Mouse (Mus musculus): ENCODE data around the gene Zdhhc13. TPM values are rescaled to one million over a fixed set of nuclear protein-coding genes. Genes with fewer than 3 reads are reported as not detected.

Gene Zdhhc13
- polyA plus RNA-seq, 1 experiment from 2014 or later, result 49.7 TPM

- no peak for DNase-seq
- ATAC-seq (ENCODE audit: low FRiP score, low TSS enrichment), result no peak
- H3K9ac ChIP-seq (replicated peaks; ENCODE audit: low read length), result no peak overlapping the region
- H3K27me3 ChIP-seq (ENCODE audit: control insufficient read depth, insufficient read depth, low read length), result no peaks in the 10 kb centered on the region
- no peaks in the 10 kb centered on the region for H3K9me3 ChIP-seq (ENCODE audit: control insufficient read depth, low read length)
- H3K27ac ChIP-seq (replicated peaks; ENCODE audit: low read depth, low read length), result no peak overlapping the region
- no peak overlapping the region for H3K4me3 ChIP-seq (replicated peaks; ENCODE audit: low read depth, low read length)
- no peak overlapping the region for H3K4me2 ChIP-seq (ENCODE audit: low read length)
- 87% methylated on average over 3 of the region's 3 CpGs for WGBS
- no peaks in the 10 kb centered on the region for H3K36me3 ChIP-seq (ENCODE audit: control insufficient read depth, insufficient read depth, low read length)
- no peaks in the 10 kb centered on the region for H3K4me1 ChIP-seq (ENCODE audit: control insufficient read depth, insufficient read depth, low read length)
These were observed 66.7 kb downstream of the Zdhhc13 start for GRCm38 (mm10) chr7:48855461-48855860.

- no peak overlapping the region for H3K4me2 ChIP-seq (ENCODE audit: low read length)
- H3K9me3 ChIP-seq (ENCODE audit: control insufficient read depth, low read length), result no peaks in the 10 kb centered on the region
- no peak overlapping the region for H3K27ac ChIP-seq (replicated peaks; ENCODE audit: low read depth, low read length)
- no peak for ATAC-seq (ENCODE audit: low FRiP score, low TSS enrichment)
- H3K36me3 ChIP-seq (ENCODE audit: control insufficient read depth, insufficient read depth, low read length), result no peaks in the 10 kb centered on the region
- no peak for DNase-seq
- H3K9ac ChIP-seq (replicated peaks; ENCODE audit: low read length), result no peak overlapping the region
- H3K4me3 ChIP-seq (replicated peaks; ENCODE audit: low read depth, low read length), result no peak overlapping the region
- no peaks in the 10 kb centered on the region for H3K27me3 ChIP-seq (ENCODE audit: control insufficient read depth, insufficient read depth, low read length)
- H3K4me1 ChIP-seq (ENCODE audit: control insufficient read depth, insufficient read depth, low read length), result no peaks in the 10 kb centered on the region
- 91% methylated on average over 1 of the region's 1 CpGs for WGBS
These were observed 69.5 kb downstream of the Zdhhc13 start for GRCm38 (mm10) chr7:48858257-48858656.

GRCm38 (mm10) chr7:48859362-48859761 is 70.6 kb downstream of the Zdhhc13 start:
- DNase-seq (no peak), ATAC-seq (ENCODE audit: low FRiP score, low TSS enrichment) (no peak)
- Histone ChIP-seq H3K9me3 (ENCODE audit: control insufficient read depth, low read length) (no peaks in the 10 kb centered on the region), H3K4me1 (ENCODE audit: control insufficient read depth, insufficient read depth, low read length) (no peaks in the 10 kb centered on the region), H3K4me2 (ENCODE audit: low read length) (no peak overlapping the region), H3K36me3 (ENCODE audit: control insufficient read depth, insufficient read depth, low read length) (no peaks in the 10 kb centered on the region), H3K27ac (replicated peaks; ENCODE audit: low read depth, low read length) (no peak overlapping the region), H3K4me3 (replicated peaks; ENCODE audit: low read depth, low read length) (no peak overlapping the region), H3K27me3 (ENCODE audit: control insufficient read depth, insufficient read depth, low read length) (no peaks in the 10 kb centered on the region), H3K9ac (replicated peaks; ENCODE audit: low read length) (no peak overlapping the region)
- WGBS, result 84% methylated on average over 4 of the region's 4 CpGs

GRCm38 (mm10) chr7:48860948-48861347 is 72.1 kb downstream of the Zdhhc13 start:
- H3K27me3 ChIP-seq (ENCODE audit: control insufficient read depth, insufficient read depth, low read length), result no peaks in the 10 kb centered on the region
- H3K36me3 ChIP-seq (ENCODE audit: control insufficient read depth, insufficient read depth, low read length), result no peaks in the 10 kb centered on the region
- 73% methylated on average over 1 of the region's 1 CpGs for WGBS
- H3K27ac ChIP-seq (replicated peaks; ENCODE audit: low read depth, low read length), result no peak overlapping the region
- H3K9ac ChIP-seq (replicated peaks; ENCODE audit: low read length), result no peak overlapping the region
- no peaks in the 10 kb centered on the region for H3K9me3 ChIP-seq (ENCODE audit: control insufficient read depth, low read length)
- H3K4me2 ChIP-seq (ENCODE audit: low read length), result no peak overlapping the region
- no peak for ATAC-seq (ENCODE audit: low FRiP score, low TSS enrichment)
- H3K4me3 ChIP-seq (replicated peaks; ENCODE audit: low read depth, low read length), result no peak overlapping the region
- no peak for DNase-seq
- no peaks in the 10 kb centered on the region for H3K4me1 ChIP-seq (ENCODE audit: control insufficient read depth, insufficient read depth, low read length)

- Histone ChIP-seq H3K4me3 (replicated peaks; ENCODE audit: low read depth, low read length) (no peak overlapping the region), H3K4me1 (ENCODE audit: control insufficient read depth, insufficient read depth, low read length) (no peaks in the 10 kb centered on the region), H3K9ac (replicated peaks; ENCODE audit: low read length) (no peak overlapping the region), H3K9me3 (ENCODE audit: control insufficient read depth, low read length) (no peaks in the 10 kb centered on the region), H3K36me3 (ENCODE audit: control insufficient read depth, insufficient read depth, low read length) (no peaks in the 10 kb centered on the region), H3K27ac (replicated peaks; ENCODE audit: low read depth, low read length) (no peak overlapping the region), H3K27me3 (ENCODE audit: control insufficient read depth, insufficient read depth, low read length) (no peaks in the 10 kb centered on the region), H3K4me2 (ENCODE audit: low read length) (no peak overlapping the region)
- no peak for ATAC-seq (ENCODE audit: low FRiP score, low TSS enrichment)
- no peak for DNase-seq
- WGBS, result 91% methylated on average over 4 of the region's 4 CpGs
These were observed 73.0 kb downstream of the Zdhhc13 start for GRCm38 (mm10) chr7:48861796-48862195.

- no peaks in the 10 kb centered on the region for H3K27me3 ChIP-seq (ENCODE audit: control insufficient read depth, insufficient read depth, low read length)
- no peak overlapping the region for H3K4me2 ChIP-seq (ENCODE audit: low read length)
- H3K36me3 ChIP-seq (ENCODE audit: control insufficient read depth, insufficient read depth, low read length), result no peaks in the 10 kb centered on the region
- no peak for DNase-seq
- no peak overlapping the region for H3K4me3 ChIP-seq (replicated peaks; ENCODE audit: low read depth, low read length)
- no peaks in the 10 kb centered on the region for H3K9me3 ChIP-seq (ENCODE audit: control insufficient read depth, low read length)
- no peak overlapping the region for H3K9ac ChIP-seq (replicated peaks; ENCODE audit: low read length)
- ATAC-seq (ENCODE audit: low FRiP score, low TSS enrichment), result no peak
- no peak overlapping the region for H3K27ac ChIP-seq (replicated peaks; ENCODE audit: low read depth, low read length)
- no peaks in the 10 kb centered on the region for H3K4me1 ChIP-seq (ENCODE audit: control insufficient read depth, insufficient read depth, low read length)
These were observed 75.4 kb downstream of the Zdhhc13 start for GRCm38 (mm10) chr7:48864199-48864598.

GRCm38 (mm10) chr7:48864671-48865458 is 76.1 kb downstream of the Zdhhc13 start:
- Histone ChIP-seq H3K9ac (replicated peaks; ENCODE audit: low read length) (no peak overlapping the region), H3K27me3 (ENCODE audit: control insufficient read depth, insufficient read depth, low read length) (no peaks in the 10 kb centered on the region), H3K36me3 (ENCODE audit: control insufficient read depth, insufficient read depth, low read length) (no peaks in the 10 kb centered on the region), H3K27ac (replicated peaks; ENCODE audit: low read depth, low read length) (no peak overlapping the region), H3K4me3 (replicated peaks; ENCODE audit: low read depth, low read length) (no peak overlapping the region), H3K9me3 (ENCODE audit: control insufficient read depth, low read length) (no peaks in the 10 kb centered on the region), H3K4me2 (ENCODE audit: low read length) (no peak overlapping the region), H3K4me1 (ENCODE audit: control insufficient read depth, insufficient read depth, low read length) (no peaks in the 10 kb centered on the region)
- ATAC-seq (ENCODE audit: low FRiP score, low TSS enrichment), result no peak
- WGBS, result 91% methylated on average over 9 of the region's 9 CpGs
- no peak for DNase-seq

- H3K9me3 ChIP-seq (ENCODE audit: control insufficient read depth, low read length), result no peaks in the 10 kb centered on the region
- no peaks in the 10 kb centered on the region for H3K27me3 ChIP-seq (ENCODE audit: control insufficient read depth, insufficient read depth, low read length)
- DNase-seq, result no peak
- no peaks in the 10 kb centered on the region for H3K4me1 ChIP-seq (ENCODE audit: control insufficient read depth, insufficient read depth, low read length)
- no peak overlapping the region for H3K9ac ChIP-seq (replicated peaks; ENCODE audit: low read length)
- no peak for ATAC-seq (ENCODE audit: low FRiP score, low TSS enrichment)
- WGBS, result 94% methylated on average over 18 of the region's 18 CpGs
- H3K4me3 ChIP-seq (replicated peaks; ENCODE audit: low read depth, low read length), result no peak overlapping the region
- no peak overlapping the region for H3K4me2 ChIP-seq (ENCODE audit: low read length)
- no peaks in the 10 kb centered on the region for H3K36me3 ChIP-seq (ENCODE audit: control insufficient read depth, insufficient read depth, low read length)
- no peak overlapping the region for H3K27ac ChIP-seq (replicated peaks; ENCODE audit: low read depth, low read length)
These were observed 78.8 kb downstream of the Zdhhc13 start for GRCm38 (mm10) chr7:48867576-48867975.

GRCm38 (mm10) chr7:48870144-48870543 is 81.3 kb downstream of the Zdhhc13 start:
- Histone ChIP-seq H3K27ac (replicated peaks; ENCODE audit: low read depth, low read length) (no peak overlapping the region), H3K9ac (replicated peaks; ENCODE audit: low read length) (no peak overlapping the region), H3K4me2 (ENCODE audit: low read length) (no peak overlapping the region), H3K36me3 (ENCODE audit: control insufficient read depth, insufficient read depth, low read length) (no peaks in the 10 kb centered on the region), H3K4me1 (ENCODE audit: control insufficient read depth, insufficient read depth, low read length) (no peaks in the 10 kb centered on the region), H3K27me3 (ENCODE audit: control insufficient read depth, insufficient read depth, low read length) (no peaks in the 10 kb centered on the region), H3K9me3 (ENCODE audit: control insufficient read depth, low read length) (no peaks in the 10 kb centered on the region), H3K4me3 (replicated peaks; ENCODE audit: low read depth, low read length) (no peak overlapping the region)
- DNase-seq (no peak), ATAC-seq (ENCODE audit: low FRiP score, low TSS enrichment) (no peak)
- 92% methylated on average over 6 of the region's 6 CpGs for WGBS
